Mouse (Mus musculus): Measurements from ENCODE around the gene Spout1. TPM values are rescaled to one million over a fixed set of nuclear protein-coding genes. Genes with fewer than 3 reads are reported as not detected.

Spout1 gene
- 10 to 100 TPM; 32.5 to 33.9 TPM for total RNA-seq (2021)
- long read RNA-seq, experiment 1, transcript Spout1-201 (12 exons, 1,805 nt): major isoform, 25 of 70 reads
- long read RNA-seq, experiment 1, transcript Spout1-206 (10 exons, 2,424 nt): minor isoform, 7 of 70 reads
- long read RNA-seq, experiment 1, transcript Spout1-207 (11 exons, 2,010 nt): minor isoform, 12 of 70 reads
- long read RNA-seq, experiment 1, partial matches to known transcripts: 13 of 70 reads
- long read RNA-seq, experiment 1, other reads (novel, unspliced or antisense): 13 of 70 reads
- long read RNA-seq, experiment 2, transcript Spout1-207 (11 exons, 2,010 nt): minor isoform, 10 of 43 reads
- long read RNA-seq, experiment 2, transcript Spout1-201 (12 exons, 1,805 nt): major isoform, 15 of 43 reads
- long read RNA-seq, experiment 2, partial matches to known transcripts: 5 of 43 reads
- long read RNA-seq, experiment 2, other reads (novel, unspliced or antisense): 12 of 43 reads

GRCm38 (mm10) chr2:30177700-30178675 lies at the start of gene Spout1:
Spout1 (minus strand) TSS chr2:30178459.
- DNase-seq (ENCODE audit: low spot score in 2 of 2): peak; percentile 94 to 97

- no peak for DNase-seq (ENCODE audit: low spot score in 2 of 2)
These were observed 38.0 kb upstream of the Spout1 start for GRCm38 (mm10) chr2:30216293-30216692.

GRCm38 (mm10) chr2:30215493-30215892 lies 37.2 kb upstream of the Spout1 start:
- DNase-seq (ENCODE audit: low spot score in 2 of 2): no peak

- DNase-seq (ENCODE audit: low spot score in 2 of 2): no peak
These were observed 36.5 kb upstream of the Spout1 start for GRCm38 (mm10) chr2:30214745-30215144.

GRCm38 (mm10) chr2:30212951-30213350 lies 34.7 kb upstream of the Spout1 start:
- no peak for DNase-seq (ENCODE audit: low spot score in 2 of 2)

GRCm38 (mm10) chr2:30212169-30212545 lies 33.9 kb upstream of the Spout1 start:
- DNase-seq (ENCODE audit: low spot score in 2 of 2): no peak

GRCm38 (mm10) chr2:30211408-30212168 lies 33.3 kb upstream of the Spout1 start:
- DNase-seq (ENCODE audit: low spot score in 2 of 2): no peak

GRCm38 (mm10) chr2:30207886-30208285 lies 29.6 kb upstream of the Spout1 start:
- DNase-seq (ENCODE audit: low spot score in 2 of 2): no peak

- no peak for DNase-seq (ENCODE audit: low spot score in 2 of 2)
These were observed 29.1 kb upstream of the Spout1 start for GRCm38 (mm10) chr2:30207401-30207800.

- DNase-seq (ENCODE audit: low spot score in 2 of 2): peak; percentile 93 to 94
These were observed 27.5 kb upstream of the Spout1 start, which contains the start of gene Kyat1 for GRCm38 (mm10) chr2:30205629-30206357. Kyat1 (minus strand) TSS chr2:30205847.

- peak; percentile 26 to 47 for DNase-seq (ENCODE audit: low spot score in 2 of 2)
These were observed 27.0 kb upstream of the Spout1 start for GRCm38 (mm10) chr2:30205255-30205628.

GRCm38 (mm10) chr2:30203439-30203838 lies 25.2 kb upstream of the Spout1 start:
- DNase-seq (ENCODE audit: low spot score in 2 of 2): no peak

- DNase-seq (ENCODE audit: low spot score in 2 of 2): no peak
These were observed 22.2 kb upstream of the Spout1 start for GRCm38 (mm10) chr2:30200388-30200925.

- no peak for DNase-seq (ENCODE audit: low spot score in 2 of 2)
These were observed 21.7 kb upstream of the Spout1 start for GRCm38 (mm10) chr2:30199984-30200383.

GRCm38 (mm10) chr2:30198021-30198420 lies 19.8 kb upstream of the Spout1 start:
- no peak for DNase-seq (ENCODE audit: low spot score in 2 of 2)

- DNase-seq (ENCODE audit: low spot score in 2 of 2): no peak
These were observed 16.4 kb upstream of the Spout1 start for GRCm38 (mm10) chr2:30194656-30195055.

GRCm38 (mm10) chr2:30191790-30192580 lies 13.7 kb upstream of the Spout1 start:
- DNase-seq (ENCODE audit: low spot score in 2 of 2): no peak

GRCm38 (mm10) chr2:30185681-30186080 lies 7.4 kb upstream of the Spout1 start:
- DNase-seq (ENCODE audit: low spot score in 2 of 2): no peak

GRCm38 (mm10) chr2:30185276-30185675 lies 7.0 kb upstream of the Spout1 start:
- no peak for DNase-seq (ENCODE audit: low spot score in 2 of 2)
